Mouse (Mus musculus): ENCODE results near the gene Foxa3. TPM values are rescaled to one million over a fixed set of nuclear protein-coding genes. Genes with fewer than 3 reads are reported as not detected.

Foxa3 gene
- polyA plus RNA-seq, 1 experiment from 2014 or later, result 1.3 TPM

DNA sequence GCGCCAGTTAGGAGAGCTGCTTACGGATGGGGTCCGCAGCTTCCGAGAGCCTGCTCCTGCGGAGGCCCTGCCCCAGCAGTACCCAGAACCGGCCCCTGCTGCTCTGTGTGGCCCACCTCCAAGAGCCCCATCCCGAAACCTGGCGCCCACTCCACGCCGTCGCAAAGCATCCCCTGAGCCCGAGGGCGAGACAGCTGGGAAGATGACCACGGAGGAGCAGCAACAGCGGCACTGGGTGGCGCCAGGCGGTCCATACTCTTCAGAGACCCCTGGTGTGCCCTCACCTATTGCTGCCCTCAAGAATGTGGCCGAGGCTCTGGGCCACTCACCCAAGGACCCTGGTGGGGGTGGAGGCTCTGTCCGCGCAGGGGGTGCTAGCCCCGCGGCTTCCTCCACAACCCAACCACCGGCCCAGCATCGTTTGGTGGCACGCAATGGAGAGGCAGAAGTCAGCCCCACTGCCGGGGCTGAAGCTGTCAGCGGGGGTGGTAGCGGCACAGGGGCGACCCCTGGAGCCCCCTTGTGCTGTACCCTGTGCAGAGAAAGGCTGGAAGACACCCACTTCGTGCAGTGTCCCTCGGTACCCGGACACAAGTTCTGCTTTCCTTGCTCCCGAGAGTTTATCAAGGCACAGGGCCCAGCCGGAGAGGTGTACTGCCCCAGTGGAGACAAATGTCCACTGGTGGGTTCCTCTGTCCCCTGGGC, 17.8 kb downstream of the Foxa3 start:
- Histone ChIP-seq H3K4me1 (peaks cover 67% of the 10 kb centered on the region), H3K9ac (peak overlapping the region; percentile 94; the same call in 1 of the 2 replicates), H3K4me3 (replicated peaks) (peak overlapping the region; percentile 88), H3K9me3 (replicated peaks) (no peaks in the 10 kb centered on the region), H3K4me2 (peak overlapping the region; percentile 90), H3K27ac (no peak overlapping the region), H3K27me3 (no peaks in the 10 kb centered on the region), H3K36me3 (peaks cover 26% of the 10 kb centered on the region)
- no peak for ATAC-seq (replicated peaks; ENCODE audit: low FRiP score)
- 77% methylated on average over 34 of the region's 34 CpGs for WGBS

DNA sequence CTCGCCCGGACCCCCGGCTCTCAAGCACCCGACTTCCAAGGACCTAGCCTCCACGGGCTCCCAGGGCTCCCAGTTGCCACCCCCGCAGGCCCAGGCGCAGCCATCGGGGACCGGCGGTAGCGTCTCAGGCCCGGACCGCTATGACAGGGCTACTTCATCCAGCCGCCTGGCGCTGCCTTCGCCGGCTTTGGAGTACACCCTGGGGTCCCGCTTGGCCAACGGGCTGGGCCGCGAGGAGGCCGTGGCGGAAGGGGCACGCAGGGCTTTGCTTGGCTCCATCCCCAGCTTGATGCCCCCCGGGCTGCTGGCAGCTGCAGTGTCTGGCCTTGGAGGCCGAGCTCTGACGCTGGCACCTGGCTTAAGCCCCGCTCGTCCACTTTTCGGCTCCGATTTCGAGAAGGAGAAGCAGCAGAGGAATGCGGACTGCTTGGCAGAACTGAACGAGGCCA, 18.7 kb downstream of the Foxa3 start:
- ATAC-seq (replicated peaks; ENCODE audit: low FRiP score), result no peak
- no peaks in the 10 kb centered on the region for H3K9me3 ChIP-seq (replicated peaks)

GRCm38 (mm10) chr7:19003902-19004630, 19.3 kb downstream of the Foxa3 start, which contains the start of gene Irf2bp1:
Irf2bp1 (plus strand) TSS chr7:19004044.
- H3K27ac ChIP-seq, result peak within 1 kb of the TSS; percentile 98
- WGBS, result under 1% methylated on average over 78 of the region's 90 CpGs
- H3K4me1 ChIP-seq, result peaks cover 75% of the 10 kb centered on the region
- peak; percentile 53 for ATAC-seq (replicated peaks; ENCODE audit: low FRiP score)
- peak within 1 kb of the TSS; percentile 90 for H3K4me2 ChIP-seq
- H3K9me3 ChIP-seq (replicated peaks), result no peaks in the 10 kb centered on the region
- H3K36me3 ChIP-seq, result peaks cover 26% of the 10 kb centered on the region
- H3K27me3 ChIP-seq, result no peaks in the 10 kb centered on the region
- H3K9ac ChIP-seq, result peak within 1 kb of the TSS; percentile 94
- H3K4me3 ChIP-seq (replicated peaks), result peak within 1 kb of the TSS; percentile 88

More for the DNA sequence above, 18.7 kb downstream of the Foxa3 start:
- Histone ChIP-seq H3K4me3 (replicated peaks) (peak overlapping the region; percentile 88), H3K9ac (peak overlapping the region; percentile 94), H3K4me2 (peak overlapping the region; percentile 90), H3K27ac (peak overlapping the region; percentile 98), H3K36me3 (peaks cover 26% of the 10 kb centered on the region), H3K27me3 (no peaks in the 10 kb centered on the region), H3K4me1 (peaks cover 73% of the 10 kb centered on the region)
- 6% methylated on average over 34 of the region's 34 CpGs for WGBS

DNA sequence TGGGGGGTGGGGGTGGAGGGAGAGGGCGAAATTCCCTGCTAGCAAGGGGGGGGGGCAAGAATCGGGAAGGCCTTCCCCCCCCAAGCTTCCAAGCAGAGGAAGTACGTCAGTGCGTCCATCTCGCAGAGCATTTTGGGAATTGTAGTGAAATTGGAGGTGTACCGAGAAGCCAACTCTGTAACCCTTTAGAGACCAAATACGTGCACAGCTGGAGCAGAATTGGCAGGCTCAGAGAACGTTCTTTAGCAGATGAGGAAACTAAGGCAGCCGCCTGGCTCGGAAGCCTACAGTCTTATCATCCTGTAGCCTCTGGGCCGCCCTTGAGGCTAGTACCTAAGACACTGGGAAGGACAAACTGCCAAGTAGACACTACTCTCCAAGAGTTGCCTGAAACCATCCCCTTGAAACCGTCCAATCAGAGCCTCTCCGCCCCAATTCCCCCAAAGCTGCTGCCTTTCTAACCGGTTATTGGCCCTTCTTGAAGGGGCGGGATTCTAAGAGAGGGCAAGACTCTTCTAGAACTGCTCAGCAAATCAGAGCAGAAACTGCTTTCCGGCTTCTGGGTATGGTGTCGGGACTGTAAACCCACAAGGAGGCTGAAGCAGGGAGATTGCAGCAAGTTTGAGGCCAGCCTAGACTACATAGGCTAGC, 20.4 kb downstream of the Foxa3 start:
- 2% methylated on average over 17 of the region's 17 CpGs for WGBS
- Histone ChIP-seq H3K27me3 (no peaks in the 10 kb centered on the region), H3K27ac (peak overlapping the region; percentile 84)

DNA sequence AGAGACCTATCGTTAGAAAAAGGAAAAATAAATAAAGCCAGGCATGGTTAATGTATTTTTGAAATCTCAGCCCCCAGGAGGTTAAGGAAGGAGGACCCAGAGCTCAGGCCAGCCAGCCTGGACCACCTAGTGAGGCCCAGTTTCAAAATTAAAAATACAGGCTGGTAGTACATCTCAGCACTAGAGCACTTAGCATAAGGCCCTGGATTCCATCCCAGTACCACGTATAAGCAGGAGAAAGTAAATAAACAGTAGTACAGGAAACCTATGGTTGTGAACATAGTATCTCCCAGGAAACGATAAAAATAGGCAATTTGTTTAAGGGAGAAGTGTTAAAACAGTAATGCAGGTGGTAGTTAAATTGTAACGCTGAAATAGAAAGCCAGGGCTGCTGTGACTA, 21.2 kb downstream of the Foxa3 start:
- Histone ChIP-seq H3K27me3 (no peaks in the 10 kb centered on the region), H3K4me1 (peaks cover 62% of the 10 kb centered on the region), H3K27ac (peak overlapping the region; percentile 74), H3K36me3 (peaks cover 28% of the 10 kb centered on the region), H3K4me3 (replicated peaks) (peak overlapping the region; percentile 38), H3K9ac (peak overlapping the region; percentile 48; the same call in 1 of the 2 replicates), H3K9me3 (replicated peaks) (no peaks in the 10 kb centered on the region), H3K4me2 (peak overlapping the region; percentile 64)
- ATAC-seq (replicated peaks; ENCODE audit: low FRiP score), result no peak
- 25% methylated on average over 4 of the region's 4 CpGs for WGBS

More for the DNA sequence above, 20.4 kb downstream of the Foxa3 start:
- Histone ChIP-seq H3K4me1 (peaks cover 70% of the 10 kb centered on the region), H3K36me3 (peaks cover 26% of the 10 kb centered on the region), H3K4me2 (peak overlapping the region; percentile 64), H3K9ac (peak overlapping the region; percentile 48), H3K4me3 (replicated peaks) (peak overlapping the region; percentile 38), H3K9me3 (replicated peaks) (no peaks in the 10 kb centered on the region)
- peak; percentile 37 for ATAC-seq (replicated peaks; ENCODE audit: low FRiP score)

GRCm38 (mm10) chr7:19001807-19002085, 21.6 kb downstream of the Foxa3 start:
- WGBS, result 45% methylated on average over 3 of the region's 3 CpGs
- Histone ChIP-seq H3K4me3 (replicated peaks) (no peak overlapping the region), H3K4me1 (peaks cover 58% of the 10 kb centered on the region), H3K9me3 (replicated peaks) (no peaks in the 10 kb centered on the region), H3K4me2 (peak overlapping the region; percentile 64), H3K27ac (peak overlapping the region; percentile 74), H3K36me3 (peaks cover 25% of the 10 kb centered on the region), H3K9ac (peak overlapping the region; percentile 42; the same call in 1 of the 2 replicates), H3K27me3 (no peaks in the 10 kb centered on the region)
- ATAC-seq (replicated peaks; ENCODE audit: low FRiP score), result no peak

GRCm38 (mm10) chr7:19001066-19001806, 22.1 kb downstream of the Foxa3 start:
- peaks cover 53% of the 10 kb centered on the region for H3K4me1 ChIP-seq
- H3K9ac ChIP-seq, result peak overlapping the region; percentile 42
- 0 out of 2 replicates have a peak, but pooled peaks have one; percentile 10 for ATAC-seq (replicated peaks; ENCODE audit: low FRiP score)
- H3K36me3 ChIP-seq, result peaks cover 27% of the 10 kb centered on the region
- peak overlapping the region; percentile 74 for H3K27ac ChIP-seq
- H3K4me3 ChIP-seq (replicated peaks), result peak overlapping the region; percentile 43
- no peaks in the 10 kb centered on the region for H3K27me3 ChIP-seq
- WGBS, result 26% methylated on average over 17 of the region's 18 CpGs
- H3K9me3 ChIP-seq (replicated peaks), result no peaks in the 10 kb centered on the region
- H3K4me2 ChIP-seq, result peak overlapping the region; percentile 64

- ATAC-seq (replicated peaks; ENCODE audit: low FRiP score), result no peak
- Histone ChIP-seq H3K4me2 (peak overlapping the region; percentile 64), H3K27ac (peak overlapping the region; percentile 74), H3K27me3 (no peaks in the 10 kb centered on the region), H3K9ac (peak overlapping the region; percentile 42), H3K36me3 (peaks cover 27% of the 10 kb centered on the region), H3K4me3 (replicated peaks) (peak overlapping the region; percentile 43), H3K4me1 (peaks cover 45% of the 10 kb centered on the region), H3K9me3 (replicated peaks) (no peaks in the 10 kb centered on the region)
- WGBS, result 52% methylated on average over 10 of the region's 10 CpGs
Measured at GRCm38 (mm10) chr7:19000421-19000820, 22.9 kb downstream of the Foxa3 start.

- Histone ChIP-seq H3K4me2 (no peak overlapping the region), H3K27ac (no peak overlapping the region), H3K9me3 (replicated peaks) (no peaks in the 10 kb centered on the region), H3K9ac (no peak overlapping the region), H3K27me3 (no peaks in the 10 kb centered on the region), H3K4me1 (peaks cover 40% of the 10 kb centered on the region), H3K4me3 (replicated peaks) (no peak overlapping the region), H3K36me3 (peaks cover 26% of the 10 kb centered on the region)
- ATAC-seq (replicated peaks; ENCODE audit: low FRiP score), result no peak
- 46% methylated on average over 9 of the region's 9 CpGs for WGBS
Measured at GRCm38 (mm10) chr7:18998835-18999234, 24.5 kb downstream of the Foxa3 start.

DNA sequence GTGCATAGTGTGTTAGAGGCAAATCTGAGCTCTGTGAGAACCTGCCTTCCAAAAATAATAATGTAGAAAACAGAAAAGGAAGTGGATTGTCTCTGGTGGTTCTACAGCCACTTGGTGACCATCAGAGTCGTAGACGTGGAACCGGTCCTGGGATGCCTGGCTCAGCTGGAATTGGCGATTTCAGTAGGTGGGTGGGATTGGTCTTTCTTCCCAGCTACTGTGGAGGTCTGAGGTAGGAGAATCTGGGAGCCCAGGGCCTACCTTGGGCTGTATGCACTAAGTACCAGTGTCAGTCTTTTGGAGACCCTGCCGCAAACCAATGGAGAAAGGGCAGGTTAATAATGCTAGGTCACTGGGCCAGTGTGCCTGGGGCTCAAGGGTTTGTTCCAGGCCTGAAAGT, 30.3 kb downstream of the Foxa3 start:
- ATAC-seq (replicated peaks; ENCODE audit: low FRiP score), result no peak
- Histone ChIP-seq H3K9me3 (replicated peaks) (no peaks in the 10 kb centered on the region), H3K4me1 (peaks cover 36% of the 10 kb centered on the region), H3K36me3 (peaks cover 31% of the 10 kb centered on the region), H3K4me2 (peak overlapping the region; percentile 92), H3K9ac (no peak overlapping the region), H3K27ac (no peak overlapping the region), H3K4me3 (replicated peaks) (peak overlapping the region; percentile 55; the same call in 1 of the 2 replicates), H3K27me3 (peaks cover 27% of the 10 kb centered on the region)
- WGBS, result 91% methylated on average over 5 of the region's 5 CpGs

DNA sequence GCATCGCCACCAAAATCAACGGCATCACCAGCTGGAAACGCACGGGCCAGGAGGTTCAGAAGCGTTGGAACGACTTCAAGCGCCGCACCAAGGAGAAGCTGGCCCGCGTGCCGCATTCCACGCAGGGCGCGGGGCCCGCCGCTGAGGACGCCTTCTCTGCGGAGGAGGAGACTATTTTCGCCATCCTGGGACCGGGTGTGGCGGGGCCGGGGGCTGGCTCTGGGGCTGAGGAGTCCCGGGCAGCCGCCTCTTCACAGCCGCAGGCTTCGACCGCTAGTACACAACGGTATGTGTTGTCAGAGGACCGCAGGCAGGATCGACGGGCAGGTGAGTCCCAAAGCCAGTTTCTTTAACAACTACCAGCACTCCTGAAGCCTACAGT, 31.1 kb downstream of the Foxa3 start:
- Histone ChIP-seq H3K9ac (peak overlapping the region; percentile 59), H3K4me2 (peak overlapping the region; percentile 92), H3K9me3 (replicated peaks) (no peaks in the 10 kb centered on the region), H3K4me3 (replicated peaks) (peak overlapping the region; percentile 55), H3K27me3 (peaks cover 27% of the 10 kb centered on the region), H3K4me1 (peaks cover 36% of the 10 kb centered on the region), H3K36me3 (peaks cover 24% of the 10 kb centered on the region), H3K27ac (no peak overlapping the region)
- ATAC-seq (replicated peaks; ENCODE audit: low FRiP score), result no peak
- WGBS, result 3% methylated on average over 31 of the region's 31 CpGs
